In genomic region chr2:105432927-105433326, GRCm38 (mm10) we compare ENCODE assay signal across 9 mouse cellular contexts. TPM values are rescaled to one million over a fixed set of nuclear protein-coding genes. Genes with fewer than 3 reads are reported as not detected.
DNase-seq lines count a peak whose midpoint lies in the region; ATAC-seq and TF ChIP-seq lines count a peak whose summit lies in the region.
"Had no signal": no experiment of that assay in that cellular context is flagged by ENCODE, and none has a peak within 500 bp of the region (broad histone marks: within the 10 kb centered on the region; RNA-seq: fewer than 3 reads in every experiment).

No protein-coding gene starts in this region.

- H3K4me1 ChIP-seq in kidney, embryonic 14.5 days (ENCODE audit: control insufficient read depth, insufficient read depth, low read length), result no peaks in the 10 kb centered on the region
- peaks cover 4% of the 10 kb centered on the region; the same call in 1 of the 2 replicates for H3K4me1 ChIP-seq in embryonic facial prominence, embryonic 12.5 days
- H3K4me1 ChIP-seq in hindbrain, embryonic 15.5 days (replicated peaks), result no peaks in the 10 kb centered on the region
- no peaks in the 10 kb centered on the region for H3K4me1 ChIP-seq in midbrain, postnatal 0 days (ENCODE audit: insufficient read depth, low read length)

- H3K27ac ChIP-seq in kidney, embryonic 14.5 days (ENCODE audit: low read depth, low read length), result no peak overlapping the region
- no peak overlapping the region for H3K27ac ChIP-seq in embryonic facial prominence, embryonic 12.5 days
- H3K27ac ChIP-seq in hindbrain, embryonic 15.5 days (replicated peaks), result no peak overlapping the region
- H3K27ac ChIP-seq in midbrain, postnatal 0 days (ENCODE audit: low read depth, low read length), result no peak overlapping the region

- WGBS in kidney, embryonic 14.5 days, result 22% methylated on average over 10 of the region's 10 CpGs
- 10% methylated on average over 10 of the region's 10 CpGs for WGBS in embryonic facial prominence, embryonic 12.5 days
- WGBS in hindbrain, embryonic 15.5 days, result 17% methylated on average over 10 of the region's 10 CpGs
- 17% methylated on average over 10 of the region's 10 CpGs for whole genome bisulfite sequencing in midbrain, postnatal 0 days

- no peaks in the 10 kb centered on the region for H3K27me3 ChIP-seq in kidney, embryonic 14.5 days (ENCODE audit: control insufficient read depth, insufficient read depth, low read length)
- no peaks in the 10 kb centered on the region for H3K27me3 ChIP-seq in embryonic facial prominence, embryonic 12.5 days
- H3K27me3 ChIP-seq in hindbrain, embryonic 15.5 days, result peaks cover 16% of the 10 kb centered on the region
- H3K27me3 ChIP-seq in midbrain, postnatal 0 days (ENCODE audit: insufficient read depth, low read length), result no peaks in the 10 kb centered on the region

- H3K4me2 ChIP-seq in kidney, embryonic 14.5 days (replicated peaks; ENCODE audit: low read depth, low read length), result peak overlapping the region; percentile 21; the same call in 1 of the 2 replicates
- H3K4me2 ChIP-seq in embryonic facial prominence, embryonic 12.5 days (replicated peaks), result peak overlapping the region; percentile 21
- H3K4me2 ChIP-seq in hindbrain, embryonic 15.5 days, result peak overlapping the region; percentile 28
- H3K4me2 ChIP-seq in midbrain, postnatal 0 days (ENCODE audit: low read depth, low read length, poor library complexity, severe bottlenecking), result peak overlapping the region; percentile 26; the same call in 1 of the 2 replicates

- H3K9me3 ChIP-seq in kidney, embryonic 14.5 days (ENCODE audit: control insufficient read depth, low read length), result no peaks in the 10 kb centered on the region
- no peaks in the 10 kb centered on the region for H3K9me3 ChIP-seq in embryonic facial prominence, embryonic 12.5 days
- no peaks in the 10 kb centered on the region for H3K9me3 ChIP-seq in hindbrain, embryonic 15.5 days
- no peaks in the 10 kb centered on the region for H3K9me3 ChIP-seq in midbrain, postnatal 0 days (ENCODE audit: low read length)

- no peak overlapping the region for H3K4me3 ChIP-seq in kidney, embryonic 14.5 days (ENCODE audit: low read length)
- 0 out of 2 replicates have a peak overlapping the region, but pooled peaks have one; percentile 5 for H3K4me3 ChIP-seq in embryonic facial prominence, embryonic 12.5 days
- no peak overlapping the region for H3K4me3 ChIP-seq in hindbrain, embryonic 15.5 days
- no peak overlapping the region for H3K4me3 ChIP-seq in midbrain, postnatal 0 days (ENCODE audit: low read depth, low read length)

- H3K9ac ChIP-seq in kidney, embryonic 14.5 days (ENCODE audit: low read depth, low read length), result no peak overlapping the region
- no peak overlapping the region for H3K9ac ChIP-seq in embryonic facial prominence, embryonic 12.5 days
- H3K9ac ChIP-seq in hindbrain, embryonic 15.5 days, result no peak overlapping the region
- no peak overlapping the region for H3K9ac ChIP-seq in midbrain, postnatal 0 days (replicated peaks; ENCODE audit: low read length, poor library complexity, severe bottlenecking)

- no peaks in the 10 kb centered on the region for H3K36me3 ChIP-seq in kidney, embryonic 14.5 days (ENCODE audit: control insufficient read depth, insufficient read depth, low read length)
- no peaks in the 10 kb centered on the region for H3K36me3 ChIP-seq in embryonic facial prominence, embryonic 12.5 days
- no peaks in the 10 kb centered on the region for H3K36me3 ChIP-seq in hindbrain, embryonic 15.5 days
- H3K36me3 ChIP-seq in midbrain, postnatal 0 days (ENCODE audit: insufficient read depth, low read length), result no peaks in the 10 kb centered on the region

- peak; percentile 39 for TF ChIP-seq CTCF in midbrain, postnatal 0 days (IDR thresholded peaks at IDR 0.05)

- ATAC-seq in kidney, embryonic 14.5 days (ENCODE audit: low FRiP score, low TSS enrichment), result no peak
- no peak for ATAC-seq in embryonic facial prominence, embryonic 12.5 days (ENCODE audit: insufficient number of reproducible peaks, insufficient read depth, low FRiP score, low TSS enrichment)
- ATAC-seq in hindbrain, embryonic 15.5 days (ENCODE audit: low FRiP score, low read depth), result no peak; the same call in 1 of the 2 replicates
- no peak for ATAC-seq in midbrain, postnatal 0 days (ENCODE audit: low FRiP score)
- ATAC-seq in megakaryocyte, adult 5-6 weeks (ENCODE audit: poor library complexity, severe bottlenecking), result no peak

- DNase-seq in kidney, postnatal 14 days, result no peak
- peak; percentile 16 for DNase-seq in midbrain, postnatal 0 days (ENCODE audit: low spot score)
- no peak for DNase-seq in thymus, postnatal 25 days
- no peak for DNase-seq in thymus, postnatal 10 days (ENCODE audit: low spot score in 2 of 2)
- DNase-seq: adrenal gland, postnatal 14 days had no signal

RNA-seq across cellular contexts. Expression of gene Rcn1, which starts 33.8 kb away (rescaled TPM):
- polyA plus RNA-seq in kidney, embryonic 14.5 days (2014; fragmentation: Nextera tagmentation; extraction: Ambion mirVana), result 110 and 114 TPM in 2 replicates
- 187 and 201 TPM in 2 replicates for polyA plus RNA-seq in embryonic facial prominence, embryonic 12.5 days (2016; fragmentation: Nextera tagmentation; extraction: Ambion mirVana)
- 70.0 and 70.8 TPM in 2 replicates for polyA plus RNA-seq in hindbrain, embryonic 15.5 days (2015; fragmentation: Nextera tagmentation; extraction: Ambion mirVana)
- total RNA-seq in midbrain, postnatal 0 days (2014; rRNA removed), result 31.0 and 36.5 TPM in 2 replicates
- 56.1 and 58.3 TPM in 2 replicates for polyA plus RNA-seq in midbrain, postnatal 0 days (2015; fragmentation: Nextera tagmentation; extraction: Ambion mirVana)
- total RNA-seq in megakaryocyte, adult 5-6 weeks (2015), result 3.1 and 4.4 TPM in 2 replicates
- total RNA-seq in megakaryocyte, adult 5-6 weeks (2017), result 10.4 and 13.0 TPM in 2 replicates
